Mouse (Mus musculus) MEL (cell line): ENCODE measurements around the gene Bhlhe41. TPM values are rescaled to one million over a fixed set of nuclear protein-coding genes. Genes with fewer than 3 reads are reported as not detected.

Source experiments
- DNase-seq: peaks from one replicate; pipeline ENCODE4 v3.0.0; 2011; ENCODE audit warnings: low read depth, low spot score
- H3K27ac ChIP-seq: 2 replicates; pipeline ENCODE4 v1.5.1; 2012; ENCODE audit warnings: low read depth, mild to moderate bottlenecking, control low read depth, low read length, moderate library complexity; ENCODE audit not compliant: control insufficient read depth
- H3K27me3 ChIP-seq, 2 experiments: fragments of 150-350 bp in 1 of 2; sonication (generic) in 1 of 2; 2 replicates each; pipeline ENCODE4 v1.6.1; 2012; ENCODE audit warnings: low read length in 2 of 2, mild to moderate bottlenecking in 2 of 2, improper control_type of control experiment in 1 of 2, moderate library complexity in 1 of 2; ENCODE audit not compliant: insufficient read depth in 2 of 2, control insufficient read depth in 1 of 2
- H3K36me3 ChIP-seq, 2 experiments: 2 replicates each; pipeline ENCODE4 v1.6.1; 2012 to 2014; ENCODE audit warnings: low read length in 2 of 2, improper control_type of control experiment in 1 of 2, inconsistent platforms in 1 of 2, mild to moderate bottlenecking in 1 of 2; ENCODE audit not compliant: insufficient read depth in 2 of 2, control insufficient read depth in 1 of 2
- H3K4me1 ChIP-seq, 2 experiments: fragments of 150-350 bp in 1 of 2; sonication (generic) in 1 of 2; 2 replicates each; pipeline ENCODE4 v1.6.1; 2012; ENCODE audit warnings: low read length in 2 of 2, improper control_type of control experiment in 1 of 2, mild to moderate bottlenecking in 1 of 2; ENCODE audit not compliant: insufficient read depth in 2 of 2, control insufficient read depth in 1 of 2
- H3K4me3 ChIP-seq, 2 experiments: fragments of 150-350 bp in 1 of 2; sonication (generic) in 1 of 2; 2 replicates each; pipeline ENCODE4 v1.5.1; 2012; ENCODE audit warnings: low read depth in 2 of 2, low read length in 2 of 2, mild to moderate bottlenecking in 2 of 2, moderate library complexity in 2 of 2, control low read depth in 1 of 2, improper control_type of control experiment in 1 of 2; ENCODE audit not compliant: control insufficient read depth in 1 of 2, insufficient read depth in 1 of 2
- H3K79me2 ChIP-seq: 2 replicates; pipeline ENCODE4 v1.6.1; 2012; ENCODE audit warnings: mild to moderate bottlenecking, low read length, moderate library complexity; ENCODE audit not compliant: control insufficient read depth, poor library complexity, insufficient read depth
- H3K9ac ChIP-seq: 2 replicates; pipeline ENCODE4 v1.6.1; 2012; ENCODE audit warnings: low read depth, mild to moderate bottlenecking, control low read depth, low read length, moderate library complexity; ENCODE audit not compliant: control insufficient read depth, poor library complexity, severe bottlenecking
- H3K9me3 ChIP-seq: fragments of 150-350 bp; sonication (generic); replicated peaks from 2 replicates; pipeline ENCODE4 v1.6.1; 2012; ENCODE audit warnings: mild to moderate bottlenecking, low read length, improper control_type of control experiment, moderate library complexity; ENCODE audit not compliant: insufficient read depth
- CTCF ChIP-seq, 3 experiments: IDR thresholded peaks in 2 of 3; conservative IDR thresholded peaks in 1 of 3; 2 replicates each; pipeline ENCODE4 v1.5.1; 2011 to 2012; ENCODE audit warnings: low read length in 3 of 3, low read depth in 2 of 3, mild to moderate bottlenecking in 2 of 3, improper control_type of control experiment in 1 of 3, inconsistent platforms in 1 of 3, mixed read lengths in 1 of 3, moderate library complexity in 1 of 3; ENCODE audit not compliant: control insufficient read depth in 1 of 3, insufficient read depth in 1 of 3, poor library complexity in 1 of 3, severe bottlenecking in 1 of 3
- E2F4 ChIP-seq: IDR thresholded peaks from 2 replicates; pipeline ENCODE4 v1.6.1; 2011; ENCODE audit warnings: low read depth, low read length, improper control_type of control experiment, borderline replicate concordance
- EP300 ChIP-seq, 2 experiments: IDR thresholded peaks; 2 replicates each; pipeline ENCODE4 v1.6.1; 2011; ENCODE audit warnings: improper control_type of control experiment in 2 of 2, low read length in 2 of 2, low read depth in 1 of 2, mild to moderate bottlenecking in 1 of 2
- ETS1 ChIP-seq: IDR thresholded peaks from 2 replicates; pipeline ENCODE4 v1.6.1; 2012; ENCODE audit warnings: low read depth, mild to moderate bottlenecking, inconsistent platforms, low read length, improper control_type of control experiment, moderate library complexity
- GABPA ChIP-seq: IDR thresholded peaks from 2 replicates; pipeline ENCODE4 v1.6.1; 2012; ENCODE audit warnings: low read depth, mild to moderate bottlenecking, inconsistent platforms, low read length, improper control_type of control experiment, moderate library complexity
- HCFC1 ChIP-seq: IDR thresholded peaks from 2 replicates; pipeline ENCODE4 v1.6.1; 2012; ENCODE audit warnings: low read depth, mild to moderate bottlenecking, inconsistent platforms, low read length, improper control_type of control experiment, moderate library complexity
- JUND ChIP-seq: IDR thresholded peaks from 2 replicates; pipeline ENCODE4 v1.6.1; 2011; ENCODE audit warnings: low read depth, mild to moderate bottlenecking, improper control_type of control experiment, low read length
- KAT2A ChIP-seq: conservative IDR thresholded peaks from 2 replicates; pipeline ENCODE4 v1.6.1; 2012; ENCODE audit warnings: low read depth, low read length, improper control_type of control experiment, inconsistent platforms
- MAX ChIP-seq: IDR thresholded peaks from 2 replicates; pipeline ENCODE4 v1.6.1; 2011; ENCODE audit warnings: low read length, improper control_type of control experiment
- MAZ ChIP-seq: IDR thresholded peaks from 2 replicates; pipeline ENCODE4 v1.6.1; 2012; ENCODE audit warnings: low read depth, mild to moderate bottlenecking, inconsistent platforms, low read length, improper control_type of control experiment
- MYB ChIP-seq: IDR thresholded peaks from 2 replicates; pipeline ENCODE4 v1.6.1; 2011; ENCODE audit warnings: mild to moderate bottlenecking, low read depth, low read length, improper control_type of control experiment
- RAD21 ChIP-seq: IDR thresholded peaks from 2 replicates; pipeline ENCODE4 v1.6.1; 2011; ENCODE audit warnings: mild to moderate bottlenecking, low read depth, low read length, improper control_type of control experiment
- SIN3A ChIP-seq: IDR thresholded peaks from 2 replicates; pipeline ENCODE4 v1.6.1; 2012; ENCODE audit warnings: low read length, improper control_type of control experiment, inconsistent platforms
- TCF12 ChIP-seq: IDR thresholded peaks from 2 replicates; pipeline ENCODE4 v1.6.1; 2014; ENCODE audit warnings: low read depth, mild to moderate bottlenecking, inconsistent platforms, low read length, improper control_type of control experiment, moderate library complexity
- USF1 ChIP-seq: IDR thresholded peaks from 2 replicates; pipeline ENCODE4 v1.6.1; 2014; ENCODE audit warnings: low read depth, mild to moderate bottlenecking, inconsistent platforms, low read length, improper control_type of control experiment, moderate library complexity
- USF2 ChIP-seq, 2 experiments: IDR thresholded peaks; 2 replicates each; pipeline ENCODE4 v1.6.1; 2011 to 2012; ENCODE audit warnings: improper control_type of control experiment in 2 of 2, low read length in 2 of 2, borderline replicate concordance in 1 of 2, inconsistent platforms in 1 of 2, low read depth in 1 of 2, mild to moderate bottlenecking in 1 of 2; ENCODE audit not compliant: insufficient read depth in 1 of 2
- ZKSCAN1 ChIP-seq: IDR thresholded peaks from 2 replicates; pipeline ENCODE4 v1.6.1; 2012; ENCODE audit warnings: low read depth, mild to moderate bottlenecking, inconsistent platforms, low read length, improper control_type of control experiment, moderate library complexity
- ZMIZ1 ChIP-seq: IDR thresholded peaks from 2 replicates; pipeline ENCODE4 v1.6.1; 2012; ENCODE audit warnings: low read depth, mild to moderate bottlenecking, inconsistent platforms, low read length, improper control_type of control experiment, moderate library complexity
- ZNF384 ChIP-seq: IDR thresholded peaks from 2 replicates; pipeline ENCODE4 v1.6.1; 2012; ENCODE audit warnings: low read depth, mild to moderate bottlenecking, inconsistent platforms, low read length, improper control_type of control experiment
- polyA plus RNA-seq, 2 experiments: library from polyadenylated mRNA; stranded (reverse) in 1 of 2; unstranded in 1 of 2; fragments of >175 nt in 1 of 2; fragments of >200 nt in 1 of 2; gene quantifications; 2 replicates each; pipeline versions ENCODE4 v1.2.1 to v1.2.4; 2012; ENCODE audit warnings: low replicate concordance in 2 of 2, low read depth in 1 of 2; ENCODE audit not compliant: insufficient read length in 2 of 2, insufficient read depth in 1 of 2, missing spikeins in 1 of 2
- total RNA-seq: library from RNA; depleted of rRNA; stranded (reverse); fragments of 300-350 nt; gene quantifications from 2 replicates; pipeline ENCODE4 v1.2.3, GENCODE M21; 2012

Gene Bhlhe41
- total and polyA plus RNA-seq, 3 experiments, result not detected

DNA sequence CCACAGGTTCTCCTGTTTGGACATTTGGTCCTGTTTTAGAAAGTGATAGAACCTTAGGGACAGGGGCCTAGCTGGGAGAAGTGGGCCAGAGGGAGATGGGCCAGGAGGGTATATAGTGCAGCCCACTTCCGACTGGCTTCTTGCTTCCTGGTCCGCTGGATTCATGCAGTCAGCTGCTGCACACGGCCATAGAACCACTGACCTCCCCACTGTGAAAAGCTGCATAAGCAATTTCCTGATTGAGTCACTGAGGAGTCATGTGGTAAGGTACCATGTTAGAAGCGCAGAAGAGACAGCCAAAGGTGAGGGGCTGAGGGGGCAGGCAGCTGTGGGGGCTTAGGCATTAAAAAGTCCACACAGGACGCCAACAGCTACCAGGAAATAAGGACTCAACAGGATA, 43.1 kb downstream of the Bhlhe41 start (continued):
- TF ChIP-seq SIN3A (no peak), MAX (no peak), MAZ (no peak)

- Histone ChIP-seq H3K27me3 (no peaks in the 10 kb centered on the region; a peak in 1 of 4 replicates), H3K4me3 (no peak overlapping the region), H3K9me3 (no peaks in the 10 kb centered on the region), H3K79me2 (no peaks in the 10 kb centered on the region), H3K36me3 (no peaks in the 10 kb centered on the region), H3K4me1 (no peaks in the 10 kb centered on the region), H3K9ac (no peak overlapping the region), H3K27ac (no peak overlapping the region)
- no peak for TF ChIP-seq USF1
- DNase-seq, result no peak
Measured at GRCm38 (mm10) chr6:145819151-145819550, 46.2 kb downstream of the Bhlhe41 start.

GRCm38 (mm10) chr6:145815200-145815599, 50.2 kb downstream of the Bhlhe41 start:
- H3K27ac ChIP-seq, result no peak overlapping the region
- H3K36me3 ChIP-seq, result no peaks in the 10 kb centered on the region
- H3K4me1 ChIP-seq, result no peaks in the 10 kb centered on the region
- no peaks in the 10 kb centered on the region; a peak in 1 of 4 replicates for H3K27me3 ChIP-seq
- H3K9ac ChIP-seq, result no peak overlapping the region
- no peaks in the 10 kb centered on the region for H3K79me2 ChIP-seq
- H3K9me3 ChIP-seq, result no peaks in the 10 kb centered on the region
- H3K4me3 ChIP-seq, result no peak overlapping the region
- DNase-seq, result no peak
- no peak for TF ChIP-seq USF1
- no peak for TF ChIP-seq KAT2A
- TF ChIP-seq USF2 (IDR thresholded peaks at IDR 0.05; ENCODE audit: borderline replicate concordance in 1 of 2, insufficient read depth in 1 of 2, low read depth in 1 of 2, low read length in 2 of 2), result no peak
- TF ChIP-seq JUND, result no peak
- TF ChIP-seq MYB, result no peak
- no peak for TF ChIP-seq SIN3A
- TF ChIP-seq ZMIZ1, result no peak
- no peak for TF ChIP-seq ZNF384
- no peak for TF ChIP-seq RAD21
- TF ChIP-seq CTCF (IDR thresholded peaks at IDR 0.05 in 2 of 3, conservative IDR thresholded peaks at IDR 0.05 in 1 of 3; ENCODE audit: control insufficient read depth in 1 of 3, insufficient read depth in 1 of 3, low read depth in 2 of 3, low read length in 3 of 3, poor library complexity in 1 of 3, severe bottlenecking in 1 of 3), result no peak
- TF ChIP-seq EP300 (IDR thresholded peaks at IDR 0.05; ENCODE audit: low read depth in 1 of 2, low read length in 2 of 2), result no peak
- TF ChIP-seq ETS1, result no peak
- no peak for TF ChIP-seq TCF12
- no peak for TF ChIP-seq MAX
- TF ChIP-seq E2F4, result no peak
- TF ChIP-seq GABPA, result no peak
- TF ChIP-seq HCFC1, result no peak
- TF ChIP-seq ZKSCAN1, result no peak
